Mouse (Mus musculus) embryonic fibroblast, embryonic 13.5 days (primary cell): ENCODE measurements around the gene Tnfsf9.

Experiments
- CTCF ChIP-seq: IDR thresholded peaks from 2 replicates; pipeline ENCODE4 v1.5.1; 2011; ENCODE audit warnings: mild to moderate bottlenecking, control low read depth, low read length, moderate library complexity, borderline replicate concordance; ENCODE audit not compliant: insufficient read depth
- POLR2A ChIP-seq: IDR thresholded peaks from 2 replicates; pipeline ENCODE4 v1.6.1; 2011; ENCODE audit warnings: low read depth, mild to moderate bottlenecking, control low read depth, low read length, moderate library complexity

- TF ChIP-seq POLR2A (no peak), CTCF (no peak)
Observed at GRCm38 (mm10) chr17:57124792-57125191, 19.7 kb downstream of the Tnfsf9 start.
